Mouse (Mus musculus) G1E (cell line): ENCODE results near the gene Hist1h4h.

Experiments
- CTCF ChIP-seq: IDR thresholded peaks from 2 replicates; pipeline ENCODE4 v1.5.1; 2012; ENCODE audit warnings: low read depth, low read length, inconsistent platforms, mixed read lengths
- GATA1 ChIP-seq: IDR thresholded peaks from 2 replicates; pipeline ENCODE4 v1.6.1; 2012; ENCODE audit warnings: borderline replicate concordance, low read length, inconsistent platforms, mixed read lengths
- POLR2AphosphoS5 ChIP-seq: IDR thresholded peaks from 2 replicates; pipeline ENCODE4 v1.6.1; 2012; ENCODE audit warnings: low read depth, low read length, inconsistent platforms; ENCODE audit not compliant: insufficient replicate concordance
- TAL1 ChIP-seq: conservative IDR thresholded peaks from 2 replicates; pipeline ENCODE4 v1.6.1; 2012; ENCODE audit warnings: low read depth, low read length, inconsistent platforms, mixed read lengths

- TF ChIP-seq CTCF (no peak), GATA1 (no peak), TAL1 (no peak), POLR2AphosphoS5 (no peak)
Measured at GRCm38 (mm10) chr13:23538249-23538648, 7.4 kb downstream of the Hist1h4h start.
